Mouse (Mus musculus): ENCODE data around the gene Efnb3.

Efnb3 gene

DNA sequence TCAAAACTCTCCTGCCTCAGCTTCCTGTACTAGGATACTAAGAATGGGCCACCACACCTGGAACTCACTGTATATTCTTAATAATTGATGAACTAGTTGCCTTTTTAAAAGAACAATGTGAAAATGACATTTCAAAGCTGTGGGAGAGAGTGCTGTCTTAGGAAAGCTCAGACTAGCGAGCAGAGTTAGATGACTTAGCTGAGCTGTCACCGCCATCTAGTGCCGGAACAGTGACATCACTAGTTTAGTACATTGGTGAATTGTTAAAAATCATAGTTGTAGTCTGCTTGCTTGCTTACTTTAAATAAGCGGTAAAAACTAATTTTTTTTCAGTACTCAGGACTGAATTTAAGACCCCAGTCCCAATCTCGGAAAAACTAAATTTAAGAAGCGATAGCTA is 46.2 kb downstream of the Efnb3 start:
- TF ChIP-seq GATA4 (IDR thresholded peaks at IDR 0.05; ENCODE audit: insufficient replicate concordance, low read length), result no peak

DNA sequence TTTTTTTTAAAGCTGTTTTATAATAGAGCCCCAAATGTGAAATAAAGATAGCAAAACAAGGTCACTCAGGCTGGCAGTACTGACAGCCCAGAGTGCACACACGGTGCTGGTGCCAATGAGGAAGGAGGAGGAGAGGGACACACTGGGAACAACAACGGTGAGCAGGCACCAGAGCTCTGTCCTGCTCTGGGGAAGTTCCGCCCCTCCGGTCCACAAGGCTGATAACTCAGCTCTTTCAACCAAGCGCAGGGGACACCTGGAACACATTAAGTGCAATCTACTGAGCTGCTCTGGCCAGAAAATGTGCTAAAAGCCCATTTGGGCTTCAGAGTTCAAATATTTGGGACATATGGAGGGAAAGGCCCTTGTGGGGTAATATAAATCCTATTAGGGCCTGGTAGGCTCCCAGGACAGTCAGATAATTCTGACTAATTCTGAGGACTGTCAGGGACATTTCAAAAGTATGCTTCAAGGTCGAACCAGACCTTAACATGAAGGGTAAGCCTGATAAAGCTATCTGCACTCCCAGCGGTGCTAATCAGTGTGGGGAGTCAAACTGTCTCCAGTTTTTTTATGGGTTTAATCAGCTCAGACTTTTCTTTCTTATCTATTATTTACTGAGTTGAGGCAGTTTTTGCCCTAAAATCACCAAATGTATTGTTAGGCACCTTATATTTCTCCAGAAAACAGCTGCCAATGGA is 49.1 kb downstream of the Efnb3 start:
- TF ChIP-seq GATA4 (IDR thresholded peaks at IDR 0.05; ENCODE audit: insufficient replicate concordance, low read length), result no peak

All from liver, adult (tissue).